Mouse (Mus musculus) embryonic facial prominence, embryonic 10.5 days (tissue): ENCODE measurements at regions not wholly inside any gene's neighbourhood (a gene's known extent, or its start where the extent isn't known, plus 50 kb on each side); places are given as distances from the start of the nearest gene placed in this dataset.
"Not testable (repeated sequence)": the region's sequence is repeated elsewhere in the genome, so short reads cannot be mapped to it uniquely, and the experiment has no call there.

ENCODE experiments used
- DNase-seq: peaks from one replicate; pipeline ENCODE4 v3.0.0-alpha.2; 2017; ENCODE audit warnings: low spot score
- H3K27ac ChIP-seq: fragments of 300-500 bp; sonication (generic); replicated peaks from 2 replicates; pipeline ENCODE4 v1.5.1; 2016; ENCODE audit warnings: mild to moderate bottlenecking
- H3K27me3 ChIP-seq: fragments of 300-500 bp; sonication (generic); replicated peaks from 2 replicates; pipeline ENCODE4 v1.6.1; 2016; ENCODE audit warnings: low read depth, mild to moderate bottlenecking; ENCODE audit not compliant: poor library complexity, severe bottlenecking
- H3K36me3 ChIP-seq: fragments of 300-500 bp; sonication (generic); replicated peaks from 2 replicates; pipeline ENCODE4 v1.6.1; 2016; ENCODE audit warnings: mild to moderate bottlenecking, moderate library complexity
- H3K4me1 ChIP-seq: fragments of 300-500 bp; sonication (generic); 2 replicates; pipeline ENCODE4 v1.6.1; 2016
- H3K4me3 ChIP-seq: fragments of 300-500 bp; sonication (generic); 2 replicates; pipeline ENCODE4 v1.5.1; 2016; ENCODE audit warnings: mild to moderate bottlenecking, moderate library complexity
- H3K9me3 ChIP-seq: fragments of 300-500 bp; sonication (generic); 2 replicates; pipeline ENCODE4 v1.6.1; 2016; ENCODE audit warnings: mild to moderate bottlenecking
- WGBS: fragments of 180-500 bp; shearing (Covaris S2); methylation state at CpG from one replicate; pipeline ENCODE4 v1.1.7; 2016; 5-methylcytosine and 5-hydroxymethylcytosine counted together

DNA sequence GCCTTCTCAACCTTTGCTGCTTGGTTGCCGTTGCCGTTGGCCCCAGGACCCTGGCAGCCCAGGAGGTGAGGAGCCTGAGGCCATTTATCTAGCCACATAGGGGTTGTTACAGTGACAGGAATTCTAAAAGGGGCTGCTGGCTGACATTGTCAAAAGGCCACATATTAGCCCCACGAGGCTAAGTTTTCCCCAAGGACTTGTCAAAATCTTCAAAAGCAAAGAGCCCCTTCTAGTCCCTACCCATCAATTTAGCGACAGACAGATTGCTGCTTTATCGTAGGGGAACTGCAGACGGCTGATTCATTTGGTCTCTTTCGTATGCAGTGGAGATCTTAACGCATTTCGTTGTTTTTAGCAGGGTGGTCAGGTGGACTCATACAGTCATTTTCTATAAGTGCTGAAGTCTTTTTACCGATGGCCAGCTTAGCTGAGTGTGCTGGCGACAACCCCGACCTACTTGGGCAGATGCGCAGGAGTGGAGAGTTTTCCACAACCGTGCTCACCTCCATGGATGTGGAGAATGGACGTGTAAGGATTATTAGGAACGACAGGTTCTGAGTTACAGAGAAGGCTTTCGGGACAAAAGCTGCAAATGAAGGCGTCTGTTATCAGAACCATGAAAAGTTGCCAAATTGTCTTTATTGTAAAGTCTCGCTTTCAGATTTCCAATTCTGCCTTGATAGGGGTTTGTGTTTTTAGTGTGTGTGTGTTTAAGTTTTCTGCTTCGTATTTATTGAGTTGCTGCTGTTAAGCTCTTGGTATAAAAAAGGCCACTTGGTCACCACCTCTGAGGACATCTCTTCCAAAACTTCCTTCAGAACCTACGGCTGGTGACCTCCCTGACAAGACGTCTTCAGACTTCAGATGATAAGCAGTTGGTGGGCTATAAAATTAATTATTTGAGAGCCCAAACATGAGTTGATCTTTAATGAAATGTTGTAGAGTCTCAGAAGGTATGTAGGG is 123.7 kb upstream of the Cpsf6 start:
- DNase-seq: no peak
- no peak overlapping the region for H3K4me3 ChIP-seq
- H3K27ac ChIP-seq: no peak overlapping the region
- no peaks in the 10 kb centered on the region for H3K9me3 ChIP-seq
- WGBS: 80% methylated on average over 22 of the region's 22 CpGs
- H3K36me3 ChIP-seq: no peaks in the 10 kb centered on the region
- no peaks in the 10 kb centered on the region; the same call in 1 of the 2 replicates for H3K27me3 ChIP-seq
- peaks cover 4% of the 10 kb centered on the region; the same call in 1 of the 2 replicates for H3K4me1 ChIP-seq

- Histone ChIP-seq H3K9me3 (no peaks in the 10 kb centered on the region), H3K36me3 (no peaks in the 10 kb centered on the region), H3K27me3 (no peaks in the 10 kb centered on the region; the same call in 1 of the 2 replicates), H3K4me1 (peaks cover 4% of the 10 kb centered on the region; the same call in 1 of the 2 replicates), H3K27ac (no peak overlapping the region), H3K4me3 (no peak overlapping the region)
- WGBS: 89% methylated on average over 9 of the region's 9 CpGs
- DNase-seq: no peak
Measured at GRCm38 (mm10) chr10:117502731-117503130, 122.9 kb upstream of the Cpsf6 start.

DNA sequence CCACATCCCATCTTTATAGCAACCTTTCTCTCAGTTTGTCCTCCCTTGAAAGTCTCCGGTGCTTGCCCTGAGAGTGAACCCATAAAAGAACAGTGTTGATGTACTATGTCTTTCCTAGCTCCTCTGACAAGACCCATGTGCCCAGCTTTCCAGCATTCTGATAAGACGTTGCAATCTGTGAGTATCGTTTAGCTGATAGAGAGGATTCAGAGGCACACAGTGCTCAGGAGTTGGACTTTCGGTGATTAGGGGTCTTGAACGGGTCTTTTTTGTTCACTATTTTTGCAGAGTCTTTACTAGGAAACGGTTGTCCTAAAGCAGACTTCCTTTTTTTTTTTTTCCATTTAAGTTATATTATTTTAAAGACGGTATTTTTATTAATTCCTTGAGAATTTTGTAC is 122.3 kb upstream of the Cpsf6 start:
- Histone ChIP-seq H3K9me3 (no peaks in the 10 kb centered on the region), H3K27ac (no peak overlapping the region), H3K36me3 (no peaks in the 10 kb centered on the region), H3K4me1 (peaks cover 4% of the 10 kb centered on the region; the same call in 1 of the 2 replicates), H3K27me3 (no peaks in the 10 kb centered on the region; the same call in 1 of the 2 replicates), H3K4me3 (no peak overlapping the region)
- 92% methylated on average over 7 of the region's 7 CpGs for WGBS
- no peak for DNase-seq

GRCm38 (mm10) chr10:117501426-117501825 is 121.6 kb upstream of the Cpsf6 start:
- H3K27me3 ChIP-seq: no peaks in the 10 kb centered on the region; the same call in 1 of the 2 replicates
- H3K27ac ChIP-seq: no peak overlapping the region
- H3K9me3 ChIP-seq: no peaks in the 10 kb centered on the region
- DNase-seq: no peak
- peaks cover 4% of the 10 kb centered on the region; the same call in 1 of the 2 replicates for H3K4me1 ChIP-seq
- no peaks in the 10 kb centered on the region for H3K36me3 ChIP-seq
- no peak overlapping the region for H3K4me3 ChIP-seq
- WGBS: 93% methylated on average over 1 of the region's 1 CpGs

DNA sequence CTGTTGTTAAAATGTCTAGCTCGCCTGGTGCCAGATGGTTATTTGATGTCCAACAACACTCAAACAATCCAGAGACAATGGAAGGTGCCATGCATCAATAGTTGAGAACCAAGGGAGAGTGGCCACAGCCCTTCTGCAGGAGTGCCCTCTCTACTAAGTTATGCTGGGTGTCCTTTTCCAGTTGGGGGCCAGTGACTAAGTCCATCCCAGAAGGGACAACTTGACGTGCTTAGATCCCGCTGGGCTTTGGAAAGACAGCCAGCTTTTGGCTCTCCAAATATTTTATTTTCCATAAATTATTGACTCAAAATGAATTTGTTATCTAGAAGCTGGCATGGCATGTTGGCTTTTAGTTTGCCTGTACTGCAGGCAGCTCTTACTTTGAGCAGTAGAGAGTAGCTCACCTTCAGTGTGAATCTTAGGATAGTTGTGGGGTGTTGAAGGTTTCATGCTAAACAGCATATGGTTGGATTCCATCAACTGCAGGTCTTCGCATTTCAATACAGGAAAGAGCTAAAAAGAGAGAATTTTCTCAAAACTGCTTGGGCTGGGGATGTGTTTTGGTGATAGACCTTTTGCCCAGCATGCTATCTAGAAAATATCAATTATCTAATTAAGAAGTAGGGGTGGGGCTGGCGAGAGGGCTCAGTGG is 120.8 kb upstream of the Cpsf6 start:
- H3K27me3 ChIP-seq: no peaks in the 10 kb centered on the region; the same call in 1 of the 2 replicates
- WGBS: 87% methylated on average over 5 of the region's 5 CpGs
- no peaks in the 10 kb centered on the region for H3K9me3 ChIP-seq
- H3K27ac ChIP-seq: no peak overlapping the region
- H3K4me3 ChIP-seq: no peak overlapping the region
- peaks cover 4% of the 10 kb centered on the region; the same call in 1 of the 2 replicates for H3K4me1 ChIP-seq
- no peak for DNase-seq
- no peaks in the 10 kb centered on the region for H3K36me3 ChIP-seq

DNA sequence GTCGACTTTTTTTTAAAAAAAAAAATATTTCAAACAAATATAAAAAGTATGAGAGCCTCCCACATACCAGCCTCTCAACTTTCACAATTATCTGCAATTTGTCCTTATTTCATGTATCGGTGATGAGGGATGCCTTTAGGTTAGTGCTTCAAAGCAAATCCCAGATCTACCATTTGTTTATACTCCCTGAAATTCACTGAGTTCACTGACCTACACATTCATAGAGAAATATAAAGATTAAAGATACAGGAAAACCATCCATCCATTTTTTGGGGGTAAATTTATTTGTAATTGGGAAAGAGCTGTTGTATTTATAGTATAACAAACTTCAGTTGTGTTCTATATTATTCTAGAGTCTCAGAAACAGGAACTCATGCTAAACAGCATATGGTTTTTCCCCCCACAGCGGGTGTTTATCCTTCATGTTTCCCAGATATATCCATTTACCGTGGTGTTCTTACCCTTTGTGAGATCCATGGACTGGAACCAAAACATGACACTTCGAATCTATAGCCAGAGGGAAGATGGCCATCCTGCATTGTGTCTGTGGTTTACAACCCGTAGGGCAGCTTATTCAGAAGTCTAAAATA is 120.1 kb upstream of the Cpsf6 start:
- no peak overlapping the region for H3K4me3 ChIP-seq
- DNase-seq: no peak
- H3K36me3 ChIP-seq: no peaks in the 10 kb centered on the region
- peaks cover 4% of the 10 kb centered on the region; the same call in 1 of the 2 replicates for H3K4me1 ChIP-seq
- H3K9me3 ChIP-seq: no peaks in the 10 kb centered on the region
- 81% methylated on average over 6 of the region's 6 CpGs for WGBS
- no peak overlapping the region for H3K27ac ChIP-seq
- no peaks in the 10 kb centered on the region; the same call in 1 of the 2 replicates for H3K27me3 ChIP-seq

GRCm38 (mm10) chr10:117499177-117499863 is 119.5 kb upstream of the Cpsf6 start:
- no peaks in the 10 kb centered on the region for H3K36me3 ChIP-seq
- no peak overlapping the region for H3K4me3 ChIP-seq
- 91% methylated on average over 8 of the region's 8 CpGs for WGBS
- peaks cover 9% of the 10 kb centered on the region; the same call in 1 of the 2 replicates for H3K4me1 ChIP-seq
- H3K27me3 ChIP-seq: no peaks in the 10 kb centered on the region; the same call in 1 of the 2 replicates
- no peak for DNase-seq
- H3K9me3 ChIP-seq: no peaks in the 10 kb centered on the region
- no peak overlapping the region for H3K27ac ChIP-seq

- Histone ChIP-seq H3K36me3 (no peaks in the 10 kb centered on the region), H3K4me1 (peaks cover 14% of the 10 kb centered on the region), H3K9me3 (no peaks in the 10 kb centered on the region), H3K4me3 (no peak overlapping the region), H3K27ac (no peak overlapping the region), H3K27me3 (no peaks in the 10 kb centered on the region; the same call in 1 of the 2 replicates)
- no peak for DNase-seq
- 62% methylated on average over 6 of the region's 6 CpGs for WGBS
Measured at GRCm38 (mm10) chr10:117498497-117498896, 118.7 kb upstream of the Cpsf6 start.

DNA sequence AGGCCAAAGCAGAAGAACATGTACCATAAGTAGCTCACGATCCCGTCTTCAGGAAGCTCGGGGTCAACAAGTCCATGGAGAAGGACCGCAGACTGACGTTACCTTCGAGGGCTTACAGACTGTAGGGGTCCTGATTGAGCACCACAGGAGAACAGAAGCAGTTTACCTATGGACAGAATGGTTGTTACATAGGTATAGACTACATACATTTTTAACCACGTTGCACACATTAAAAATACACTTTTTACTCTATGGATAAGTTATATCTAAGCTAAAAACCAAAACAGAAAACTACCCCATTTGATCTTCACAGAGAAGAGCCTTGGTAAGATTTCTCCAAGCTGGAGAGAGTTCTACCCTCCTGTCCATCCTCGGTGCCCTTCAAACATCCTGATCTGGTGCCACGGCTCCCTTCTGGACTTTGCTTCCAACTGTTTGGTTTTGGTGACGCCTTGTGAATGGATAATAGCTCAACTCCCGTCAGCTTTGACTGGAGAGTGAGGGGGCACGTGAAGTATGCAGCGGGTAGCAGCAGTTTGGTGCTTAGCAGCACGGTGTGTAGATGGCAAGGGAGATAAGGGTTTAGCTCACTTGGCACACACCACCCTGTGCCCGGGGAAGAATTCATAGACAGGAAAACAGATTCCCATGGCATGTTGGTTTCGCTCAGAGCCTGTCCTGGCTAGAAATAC is 117.9 kb upstream of the Cpsf6 start:
- peaks cover 10% of the 10 kb centered on the region for H3K4me1 ChIP-seq
- 85% methylated on average over 16 of the region's 16 CpGs for WGBS
- no peaks in the 10 kb centered on the region for H3K36me3 ChIP-seq

GRCm38 (mm10) chr10:117497082-117497481 is 117.3 kb upstream of the Cpsf6 start:
- not testable (repeated sequence) for H3K9me3 ChIP-seq, H3K27me3 ChIP-seq, H3K36me3 ChIP-seq, H3K4me1 ChIP-seq, H3K27ac ChIP-seq, DNase-seq, H3K4me3 ChIP-seq
- WGBS: 85% methylated on average over 1 of the region's 1 CpGs

More for the DNA sequence above, 117.9 kb upstream of the Cpsf6 start:
- H3K9me3 ChIP-seq: no peaks in the 10 kb centered on the region
- no peak overlapping the region for H3K27ac ChIP-seq
- H3K4me3 ChIP-seq: no peak overlapping the region
- DNase-seq: no peak
- no peaks in the 10 kb centered on the region; the same call in 1 of the 2 replicates for H3K27me3 ChIP-seq

DNA sequence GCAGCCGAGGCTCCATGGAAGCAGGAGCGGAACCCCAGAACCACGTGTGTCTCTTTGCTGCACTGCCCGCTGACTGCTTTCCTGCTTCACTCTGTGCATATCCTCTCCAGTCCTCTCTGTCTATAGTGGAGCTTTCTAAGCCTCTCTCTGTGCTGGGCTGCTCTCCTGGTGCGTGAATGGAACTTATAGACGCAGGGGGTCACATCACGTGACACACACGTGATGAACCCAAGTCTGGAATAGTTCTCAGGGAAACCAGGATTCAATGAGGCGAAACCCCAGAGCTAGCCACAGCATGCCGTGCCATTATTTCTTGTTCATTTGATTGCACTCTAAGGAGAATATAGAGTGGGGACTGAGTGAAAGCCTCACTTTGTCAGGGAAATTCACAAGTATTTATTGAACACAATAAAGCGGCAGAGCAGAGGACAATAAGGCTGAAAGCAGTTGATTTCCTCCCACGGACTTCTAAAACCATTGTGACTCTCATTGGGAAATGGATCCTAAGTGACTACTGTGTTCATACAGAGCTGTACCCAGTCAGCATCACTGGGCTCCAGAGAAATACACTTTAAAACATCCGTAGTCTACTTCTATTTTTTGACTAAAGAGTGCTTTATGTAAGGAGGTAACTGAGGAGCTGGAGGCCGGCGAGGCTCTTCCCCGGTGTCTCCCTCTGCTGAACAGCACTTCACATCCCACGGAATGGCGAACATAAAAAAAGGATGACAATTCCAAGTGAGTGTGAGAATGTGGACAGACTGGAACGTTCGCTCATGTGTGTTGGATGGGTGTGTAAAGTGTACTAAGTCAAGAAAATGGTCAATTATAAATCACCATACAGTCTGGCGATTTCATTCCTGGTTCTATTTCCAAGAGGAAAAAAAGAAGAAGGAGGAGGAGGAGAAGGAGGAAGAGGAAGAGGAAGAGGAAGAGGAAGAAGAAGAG is 116.5 kb upstream of the Cpsf6 start:
- no peak for DNase-seq
- no peaks in the 10 kb centered on the region for H3K9me3 ChIP-seq
- no peak overlapping the region for H3K27ac ChIP-seq
- no peaks in the 10 kb centered on the region for H3K36me3 ChIP-seq
- H3K4me3 ChIP-seq: no peak overlapping the region
- H3K4me1 ChIP-seq: peaks cover 10% of the 10 kb centered on the region
- no peaks in the 10 kb centered on the region; the same call in 1 of the 2 replicates for H3K27me3 ChIP-seq
- WGBS: 79% methylated on average over 21 of the region's 21 CpGs
